ENCODE assay signal across 7 mouse cellular contexts in genomic region chr9:122805053-122805844, GRCm38 (mm10). TPM values are rescaled to one million over a fixed set of nuclear protein-coding genes. Genes with fewer than 3 reads are reported as not detected.
DNase-seq lines count a peak whose midpoint lies in the region; ATAC-seq and TF ChIP-seq lines count a peak whose summit lies in the region.

Tcaim (plus strand) TSS chr9:122805539.

- peak within 1 kb of the TSS; percentile 70 for H3K4me3 ChIP-seq in embryonic facial prominence, embryonic 13.5 days
- H3K4me3 ChIP-seq in kidney, adult 2 months (ENCODE audit: insufficient read depth, low read depth, low read length), result peak within 1 kb of the TSS; percentile 85
- H3K4me3 ChIP-seq in limb, embryonic 12.5 days (replicated peaks), result peak within 1 kb of the TSS; percentile 64
- H3K4me3 ChIP-seq in midbrain, embryonic 15.5 days, result peak within 1 kb of the TSS; percentile 75
- H3K4me3 ChIP-seq in spleen, adult 2 months (ENCODE audit: extremely low read depth, insufficient read depth, insufficient read length), result peak within 1 kb of the TSS; percentile 67

- H3K4me1 ChIP-seq in embryonic facial prominence, embryonic 13.5 days, result peaks cover 10% of the 10 kb centered on the region
- peaks cover 10% of the 10 kb centered on the region; the same call in 1 of the 2 replicates for H3K4me1 ChIP-seq in kidney, adult 2 months (ENCODE audit: control insufficient read depth, insufficient read depth, low read length)
- peaks cover 8% of the 10 kb centered on the region; the same call in 1 of the 2 replicates for H3K4me1 ChIP-seq in limb, embryonic 12.5 days (replicated peaks)
- H3K4me1 ChIP-seq in midbrain, embryonic 15.5 days, result peaks cover 17% of the 10 kb centered on the region
- no peaks in the 10 kb centered on the region; the same call in 1 of the 2 replicates for H3K4me1 ChIP-seq in spleen, adult 2 months (ENCODE audit: control insufficient read depth, insufficient read depth, insufficient read length)

- WGBS in embryonic facial prominence, embryonic 13.5 days, result 7% methylated on average over 42 of the region's 42 CpGs
- WGBS in kidney, adult 2 months, result 5% methylated on average over 42 of the region's 42 CpGs
- WGBS in limb, embryonic 12.5 days, result 7% methylated on average over 42 of the region's 42 CpGs
- WGBS in midbrain, embryonic 15.5 days, result 7% methylated on average over 42 of the region's 42 CpGs
- 7% methylated on average over 42 of the region's 42 CpGs for WGBS in spleen, adult 2 months

- H3K9ac ChIP-seq in embryonic facial prominence, embryonic 13.5 days, result peak within 1 kb of the TSS; percentile 90
- peak within 1 kb of the TSS; percentile 79 for H3K9ac ChIP-seq in limb, embryonic 12.5 days (replicated peaks)
- peak within 1 kb of the TSS; percentile 86 for H3K9ac ChIP-seq in midbrain, embryonic 15.5 days

- no peaks in the 10 kb centered on the region for H3K27me3 ChIP-seq in embryonic facial prominence, embryonic 13.5 days
- no peaks in the 10 kb centered on the region for H3K27me3 ChIP-seq in kidney, adult 2 months (replicated peaks; ENCODE audit: control insufficient read depth, insufficient read depth, low read length)
- no peaks in the 10 kb centered on the region for H3K27me3 ChIP-seq in limb, embryonic 12.5 days
- H3K27me3 ChIP-seq in midbrain, embryonic 15.5 days (replicated peaks), result no peaks in the 10 kb centered on the region; the same call in 1 of the 2 replicates
- H3K27me3 ChIP-seq in spleen, adult 2 months (ENCODE audit: control insufficient read depth, insufficient read depth, low read length), result no peaks in the 10 kb centered on the region

- TF ChIP-seq POLR2A in kidney, adult 2 months (IDR thresholded peaks at IDR 0.05; ENCODE audit: low read depth, low read length), result peak; percentile 40
- no peak; the same call in 1 of the 2 replicates for TF ChIP-seq POLR2A in spleen, adult 2 months (IDR thresholded peaks at IDR 0.05; ENCODE audit: low read depth, low read length)

- ATAC-seq in embryonic facial prominence, embryonic 13.5 days (ENCODE audit: insufficient number of reproducible peaks, insufficient read depth, low FRiP score, low TSS enrichment, low read depth), result peak; percentile 95
- peak; percentile 97 for ATAC-seq in limb, embryonic 12.5 days (ENCODE audit: insufficient number of reproducible peaks, insufficient read depth, low FRiP score, low TSS enrichment, low read depth)
- ATAC-seq in midbrain, embryonic 15.5 days (replicated peaks), result peak; percentile 99

- TF ChIP-seq CTCF in kidney, adult 2 months (conservative IDR thresholded peaks at IDR 0.05; ENCODE audit: insufficient read depth, insufficient read length, low read depth, low read length), result no peak
- TF ChIP-seq CTCF in spleen, adult 2 months (IDR thresholded peaks at IDR 0.05; ENCODE audit: extremely low read depth, insufficient read depth, insufficient read length, insufficient replicate concordance), result no peak

- H3K4me2 ChIP-seq in embryonic facial prominence, embryonic 13.5 days, result peak within 1 kb of the TSS; percentile 89
- peak within 1 kb of the TSS; percentile 79 for H3K4me2 ChIP-seq in limb, embryonic 12.5 days
- H3K4me2 ChIP-seq in midbrain, embryonic 15.5 days, result peak within 1 kb of the TSS; percentile 96

- peak; percentile 92 to 96 for DNase-seq in adrenal gland, postnatal 36 days
- DNase-seq in heart, adult 18-20 months, result peak; percentile 94 to 95
- DNase-seq in kidney, adult 2 months, result peak; percentile 97
- DNase-seq in spleen, adult 2 months (ENCODE audit: low read depth in 1 of 2, low spot score in 2 of 2), result peak; percentile 74 to 86

- 0 out of 2 replicates have a peak, but pooled peaks cover 6% of the 10 kb centered on the region for H3K36me3 ChIP-seq in embryonic facial prominence, embryonic 13.5 days
- no peaks in the 10 kb centered on the region; the same call in 1 of the 2 replicates for H3K36me3 ChIP-seq in kidney, adult 2 months (ENCODE audit: control insufficient read depth, insufficient read depth, low read length)
- H3K36me3 ChIP-seq in limb, embryonic 12.5 days, result peaks cover 9% of the 10 kb centered on the region
- no peaks in the 10 kb centered on the region; the same call in 1 of the 2 replicates for H3K36me3 ChIP-seq in midbrain, embryonic 15.5 days (replicated peaks)
- peaks cover 1% of the 10 kb centered on the region; the same call in 1 of the 2 replicates for H3K36me3 ChIP-seq in spleen, adult 2 months (ENCODE audit: control insufficient read depth, insufficient read depth, low read length)

- H3K27ac ChIP-seq in embryonic facial prominence, embryonic 13.5 days, result peak within 1 kb of the TSS; percentile 91
- H3K27ac ChIP-seq in kidney, adult 2 months (ENCODE audit: insufficient read depth, low read depth, low read length), result peak within 1 kb of the TSS; percentile 91
- H3K27ac ChIP-seq in limb, embryonic 12.5 days, result peak within 1 kb of the TSS; percentile 87
- H3K27ac ChIP-seq in midbrain, embryonic 15.5 days, result peak within 1 kb of the TSS; percentile 96
- peak within 1 kb of the TSS; percentile 91 for H3K27ac ChIP-seq in spleen, adult 2 months (ENCODE audit: insufficient read depth, low read length)

- no peaks in the 10 kb centered on the region for H3K9me3 ChIP-seq in embryonic facial prominence, embryonic 13.5 days
- H3K9me3 ChIP-seq in limb, embryonic 12.5 days, result no peaks in the 10 kb centered on the region
- H3K9me3 ChIP-seq in midbrain, embryonic 15.5 days, result no peaks in the 10 kb centered on the region

RNA-seq across cellular contexts. Expression of gene Tcaim, which starts in this region (rescaled TPM):
- total RNA-seq in adrenal gland, postnatal 36 days (2021), result 10 to 100 TPM; 18.8 to 24.7 TPM
- 7.5 and 8.6 TPM in 2 replicates for polyA plus RNA-seq in embryonic facial prominence, embryonic 13.5 days (2015; fragmentation: Nextera tagmentation; extraction: Ambion mirVana)
- total RNA-seq in heart, adult 18-20 months (2021), result 10 to 100 TPM; 45.2 to 47.6 TPM
- polyA plus RNA-seq in kidney, adult 2 months (2012; rRNA removed), result 14.2 and 16.8 TPM in 2 replicates
- polyA plus RNA-seq in limb, embryonic 12.5 days (2016; fragmentation: Nextera tagmentation; extraction: Ambion mirVana), result 6.5 and 7.4 TPM in 2 replicates
- 9.1 and 9.3 TPM in 2 replicates for polyA plus RNA-seq in midbrain, embryonic 15.5 days (2015; fragmentation: Nextera tagmentation; extraction: Ambion mirVana)
- 1.8 and 1.9 TPM in 2 replicates for polyA plus RNA-seq in spleen, adult 2 months (2012; rRNA removed)

Comparison
In these comparisons a context has a peak if more than half of its experiments do, and no peak if none do; other contexts are left out.
1. Peak in every context shown above with its lines: DNase-seq, ATAC-seq, H3K4me3 ChIP-seq and H3K27ac ChIP-seq.